Mouse (Mus musculus) stomach, postnatal 0 days (tissue): ENCODE results near the gene 4930432K21Rik. TPM values are rescaled to one million over a fixed set of nuclear protein-coding genes. Genes with fewer than 3 reads are reported as not detected.

ENCODE experiments used
- ATAC-seq: fragments of 200-750 bp; cut with Nextera tagmentation; 2 replicates; pipeline ENCODE4 v1.8.0; 2017; ENCODE audit not compliant: low FRiP score, low TSS enrichment
- DNase-seq: peaks from one replicate; pipeline ENCODE4 v3.0.0-alpha.2; 2016; ENCODE audit warnings: low spot score
- H3K27ac ChIP-seq: fragments of 300-500 bp; sonication (generic); replicated peaks from 2 replicates; pipeline ENCODE4 v1.5.1; 2014; ENCODE audit warnings: mild to moderate bottlenecking, control low read depth
- H3K27me3 ChIP-seq: fragments of 300-500 bp; sonication (generic); 2 replicates; pipeline ENCODE4 v1.6.1; 2014; ENCODE audit warnings: low read length; ENCODE audit not compliant: control insufficient read depth, insufficient read depth
- H3K36me3 ChIP-seq: fragments of 300-500 bp; sonication (generic); 2 replicates; pipeline ENCODE4 v1.6.1; 2014; ENCODE audit warnings: low read length, mixed read lengths; ENCODE audit not compliant: control insufficient read depth, insufficient read depth
- H3K4me1 ChIP-seq: fragments of 300-500 bp; sonication (generic); replicated peaks from 2 replicates; pipeline ENCODE4 v1.6.1; 2014; ENCODE audit warnings: antibody characterized with exemption; ENCODE audit not compliant: control insufficient read depth, insufficient read depth
- H3K4me2 ChIP-seq: fragments of 300-500 bp; sonication (generic); replicated peaks from 2 replicates; pipeline ENCODE4 v1.6.1; 2014; ENCODE audit warnings: low read depth, mild to moderate bottlenecking, control low read depth, moderate library complexity
- H3K4me3 ChIP-seq: fragments of 300-500 bp; sonication (generic); 2 replicates; pipeline ENCODE4 v1.5.1; 2014; ENCODE audit warnings: low read depth, low read length, control low read depth
- H3K9ac ChIP-seq: fragments of 300-500 bp; sonication (generic); 2 replicates; pipeline ENCODE4 v1.6.1; 2014; ENCODE audit warnings: mild to moderate bottlenecking, low read length, control low read depth, mixed read lengths
- H3K9me3 ChIP-seq: fragments of 300-500 bp; sonication (generic); 2 replicates; pipeline ENCODE4 v1.6.1; 2016; ENCODE audit warnings: low read length; ENCODE audit not compliant: control insufficient read depth
- CTCF ChIP-seq: IDR thresholded peaks from 2 replicates; pipeline ENCODE4 v1.5.1; 2016; ENCODE audit warnings: antibody characterized with exemption, low read depth, mild to moderate bottlenecking, moderate library complexity
- EP300 ChIP-seq: optimal IDR thresholded peaks from 2 replicates; pipeline ENCODE3; 2016; ENCODE audit warnings: antibody characterized with exemption
- WGBS: fragments of 180-500 bp; shearing (Covaris S2); extraction: QIAGEN DNeasy Blood & Tissue Kit; methylation state at CpG from one replicate; pipeline ENCODE4 v1.1.7; 2014; 5-methylcytosine and 5-hydroxymethylcytosine counted together
- polyA plus RNA-seq: library from polyadenylated mRNA; unstranded; fragments of >200 nt; fragmentation: Nextera tagmentation; extraction: Ambion mirVana; gene quantifications from 2 replicates; pipeline ENCODE4 v1.2.1, GENCODE M21; 2015

Gene 4930432K21Rik
- polyA plus RNA-seq, 1 experiment from 2014 or later: 0.28 TPM

- ATAC-seq: no peak
- Histone ChIP-seq H3K36me3 (no peaks in the 10 kb centered on the region), H3K4me2 (no peak overlapping the region), H3K27me3 (no peaks in the 10 kb centered on the region), H3K9ac (no peak overlapping the region), H3K27ac (no peak overlapping the region), H3K9me3 (no peaks in the 10 kb centered on the region), H3K4me3 (no peak overlapping the region), H3K4me1 (no peaks in the 10 kb centered on the region)
- no peak for DNase-seq
- WGBS: 84% methylated on average over 4 of the region's 4 CpGs
- no peak for TF ChIP-seq EP300
- no peak for TF ChIP-seq CTCF
Measured at GRCm38 (mm10) chr8:84157620-84158019, 9.8 kb downstream of the 4930432K21Rik start.

GRCm38 (mm10) chr8:84167696-84168095, 19.9 kb downstream of the 4930432K21Rik start:
- Histone ChIP-seq H3K27ac (no peak overlapping the region), H3K4me3 (no peak overlapping the region), H3K36me3 (peaks cover 5% of the 10 kb centered on the region; the same call in 1 of the 2 replicates), H3K27me3 (no peaks in the 10 kb centered on the region), H3K9ac (no peak overlapping the region), H3K9me3 (no peaks in the 10 kb centered on the region), H3K4me1 (no peaks in the 10 kb centered on the region), H3K4me2 (no peak overlapping the region)
- WGBS: 90% methylated on average over 2 of the region's 2 CpGs
- TF ChIP-seq EP300 (no peak), CTCF (no peak)
- DNase-seq: no peak
- ATAC-seq: no peak

GRCm38 (mm10) chr8:84170096-84170495, 22.3 kb downstream of the 4930432K21Rik start:
- Histone ChIP-seq H3K4me3 (no peak overlapping the region), H3K36me3 (peaks cover 5% of the 10 kb centered on the region; the same call in 1 of the 2 replicates), H3K27me3 (no peaks in the 10 kb centered on the region), H3K4me2 (no peak overlapping the region), H3K4me1 (no peaks in the 10 kb centered on the region), H3K9ac (no peak overlapping the region), H3K9me3 (no peaks in the 10 kb centered on the region), H3K27ac (no peak overlapping the region)
- ATAC-seq (no peak), DNase-seq (no peak)
- TF ChIP-seq EP300 (no peak), CTCF (no peak)
- 86% methylated on average over 5 of the region's 5 CpGs for WGBS

DNA sequence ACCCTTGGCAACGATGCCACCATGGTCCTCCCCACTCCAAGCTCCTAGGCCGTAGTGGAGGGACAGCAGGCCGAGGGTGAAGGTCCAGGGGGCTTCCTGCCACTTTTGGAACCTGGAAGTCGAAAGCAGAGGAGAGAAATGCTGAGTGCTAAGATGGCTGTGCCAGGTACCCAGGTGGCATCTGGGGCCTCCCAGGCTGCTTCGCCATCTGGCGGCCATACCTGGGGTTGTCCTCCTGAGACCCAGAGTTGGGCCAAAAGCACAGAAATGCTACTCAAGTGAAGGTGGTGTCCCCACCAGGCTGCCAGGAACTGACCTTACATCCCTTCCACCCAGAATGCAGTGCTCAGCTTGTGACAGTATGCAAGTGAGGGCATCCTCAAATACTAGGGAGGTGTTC, 26.0 kb downstream of the 4930432K21Rik start:
- ATAC-seq (peak; percentile 56; the same call in 1 of the 2 replicates), DNase-seq (peak; percentile 53)
- no peaks in the 10 kb centered on the region for H3K27me3 ChIP-seq
- TF ChIP-seq CTCF (peak; percentile 67), EP300 (no peak)
- no peaks in the 10 kb centered on the region for H3K9me3 ChIP-seq
- no peak overlapping the region for H3K4me3 ChIP-seq
- no peaks in the 10 kb centered on the region for H3K4me1 ChIP-seq
- 78% methylated on average over 6 of the region's 6 CpGs for WGBS
- peaks cover 5% of the 10 kb centered on the region; the same call in 1 of the 2 replicates for H3K36me3 ChIP-seq
- no peak overlapping the region for H3K9ac ChIP-seq
- no peak overlapping the region for H3K4me2 ChIP-seq
- no peak overlapping the region for H3K27ac ChIP-seq

DNA sequence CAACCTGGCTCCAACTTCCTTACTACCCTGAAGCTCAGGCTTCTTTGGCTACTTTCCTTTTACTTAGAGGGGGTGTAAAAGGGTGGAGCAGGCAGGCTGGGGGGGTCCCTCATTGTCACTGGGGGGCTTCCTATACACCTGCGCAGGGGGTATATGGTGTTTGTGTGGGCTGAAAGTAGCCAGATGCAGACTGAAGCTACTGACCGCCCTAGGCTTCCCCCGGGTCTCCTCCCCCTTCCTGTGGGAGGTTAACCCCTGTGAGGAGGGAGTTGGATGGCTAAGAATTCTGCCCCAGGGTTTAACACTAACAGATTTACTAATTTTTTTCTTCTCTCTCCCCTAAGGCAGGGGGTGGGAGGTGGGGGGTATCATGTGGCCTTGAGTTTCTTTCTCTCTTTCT, 28.7 kb downstream of the 4930432K21Rik start:
- H3K9me3 ChIP-seq: no peaks in the 10 kb centered on the region
- H3K27me3 ChIP-seq: no peaks in the 10 kb centered on the region
- ATAC-seq: no peak
- TF ChIP-seq EP300: no peak
- no peak for TF ChIP-seq CTCF
- WGBS: 26% methylated on average over 3 of the region's 3 CpGs
- H3K27ac ChIP-seq: no peak overlapping the region
- no peak for DNase-seq
- peaks cover 2% of the 10 kb centered on the region; the same call in 1 of the 2 replicates for H3K36me3 ChIP-seq
- no peak overlapping the region for H3K9ac ChIP-seq
- H3K4me3 ChIP-seq: no peak overlapping the region
- no peak overlapping the region for H3K4me2 ChIP-seq
- H3K4me1 ChIP-seq: peaks cover 3% of the 10 kb centered on the region; the same call in 1 of the 2 replicates

DNA sequence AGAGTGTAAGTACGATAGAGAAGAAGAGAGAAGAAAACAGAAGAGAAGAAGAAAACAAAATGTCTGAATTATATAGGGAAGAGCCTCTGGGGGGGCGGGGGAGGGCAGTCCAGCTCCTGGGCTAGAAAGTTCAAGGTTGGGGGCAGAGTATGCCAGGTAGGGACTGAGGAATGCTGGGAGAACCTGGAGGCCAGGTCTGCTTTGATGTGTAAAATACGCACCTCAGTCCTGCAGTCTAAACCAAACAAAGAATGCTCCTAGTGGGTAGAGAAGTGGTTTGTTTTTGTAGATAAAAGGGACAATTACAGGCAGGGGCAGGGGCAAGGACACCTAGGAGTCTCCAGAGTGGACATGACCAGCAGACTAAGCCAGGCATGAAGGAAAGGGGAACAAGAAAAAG, 29.6 kb downstream of the 4930432K21Rik start:
- no peak overlapping the region for H3K4me3 ChIP-seq
- H3K9ac ChIP-seq: no peak overlapping the region
- no peak overlapping the region for H3K27ac ChIP-seq
- H3K36me3 ChIP-seq: peaks cover 2% of the 10 kb centered on the region; the same call in 1 of the 2 replicates
- WGBS: 76% methylated on average over 3 of the region's 3 CpGs
- peaks cover 3% of the 10 kb centered on the region; the same call in 1 of the 2 replicates for H3K4me1 ChIP-seq
- DNase-seq (no peak), ATAC-seq (no peak)
- H3K4me2 ChIP-seq: no peak overlapping the region
- H3K9me3 ChIP-seq: no peaks in the 10 kb centered on the region
- H3K27me3 ChIP-seq: no peaks in the 10 kb centered on the region
- TF ChIP-seq CTCF: no peak
- no peak for TF ChIP-seq EP300
